Comparison of ENCODE assay signal across 9 mouse cellular contexts in genomic region chr7:58770254-58770653, GRCm38 (mm10).
A peak's percentile ranks its signal among the peaks of the same experiment; 100 is the strongest.
DNase-seq lines count a peak whose midpoint lies in the region; ATAC-seq and TF ChIP-seq lines count a peak whose summit lies in the region.
"Had no signal": no experiment of that assay in that cellular context is flagged by ENCODE, and none has a peak within 500 bp of the region (broad histone marks: within the 10 kb centered on the region; RNA-seq: fewer than 3 reads in every experiment).

No protein-coding gene starts in this region.

- H3K27ac ChIP-seq in intestine, postnatal 0 days (ENCODE audit: low read depth, low read length): no peak overlapping the region
- H3K27ac ChIP-seq in intestine, embryonic 15.5 days: no peak overlapping the region
- no peak overlapping the region for H3K27ac ChIP-seq in bone marrow macrophage, adult 2 months (ENCODE audit: insufficient read depth, low read depth, low read length)
- H3K27ac ChIP-seq in kidney, postnatal 0 days: no peak overlapping the region
- no peak overlapping the region for H3K27ac ChIP-seq in midbrain, embryonic 15.5 days
- H3K27ac ChIP-seq: liver, embryonic 15.5 days had no signal

- no peaks in the 10 kb centered on the region for H3K4me1 ChIP-seq in intestine, postnatal 0 days (replicated peaks; ENCODE audit: control insufficient read depth, insufficient read depth, low read length)
- H3K4me1 ChIP-seq in intestine, embryonic 15.5 days (replicated peaks): no peaks in the 10 kb centered on the region
- H3K4me1 ChIP-seq in bone marrow macrophage, adult 2 months (ENCODE audit: control insufficient read depth, insufficient read depth, low read length): no peaks in the 10 kb centered on the region
- H3K4me1 ChIP-seq in kidney, postnatal 0 days (replicated peaks; ENCODE audit: insufficient read depth, low read length): no peaks in the 10 kb centered on the region
- no peaks in the 10 kb centered on the region for H3K4me1 ChIP-seq in midbrain, embryonic 15.5 days
- H3K4me1 ChIP-seq: liver, embryonic 15.5 days had no signal

- no peaks in the 10 kb centered on the region for H3K27me3 ChIP-seq in intestine, postnatal 0 days (replicated peaks; ENCODE audit: control insufficient read depth, insufficient read depth, low read length)
- no peaks in the 10 kb centered on the region for H3K27me3 ChIP-seq in intestine, embryonic 15.5 days (replicated peaks)
- no peaks in the 10 kb centered on the region for H3K27me3 ChIP-seq in kidney, postnatal 0 days (ENCODE audit: insufficient read depth, low read length)
- no peaks in the 10 kb centered on the region for H3K27me3 ChIP-seq in midbrain, embryonic 15.5 days (replicated peaks)
- H3K27me3 ChIP-seq: liver, embryonic 15.5 days had no signal

- H3K4me3 ChIP-seq in intestine, postnatal 0 days (ENCODE audit: low read depth, low read length): no peak overlapping the region
- H3K4me3 ChIP-seq in intestine, embryonic 15.5 days (replicated peaks): no peak overlapping the region
- no peak overlapping the region for H3K4me3 ChIP-seq in bone marrow macrophage, adult 2 months (ENCODE audit: insufficient read depth, low read length)
- H3K4me3 ChIP-seq in kidney, postnatal 0 days (replicated peaks; ENCODE audit: low read depth, low read length): no peak overlapping the region
- H3K4me3 ChIP-seq in midbrain, embryonic 15.5 days: no peak overlapping the region
- H3K4me3 ChIP-seq: liver, embryonic 15.5 days had no signal

- no peak for TF ChIP-seq POLR2A in bone marrow macrophage, adult 2 months (IDR thresholded peaks at IDR 0.05; ENCODE audit: borderline replicate concordance, low read depth, low read length)

- H3K9ac ChIP-seq in intestine, postnatal 0 days (ENCODE audit: low read depth, low read length): no peak overlapping the region
- no peak overlapping the region for H3K9ac ChIP-seq in intestine, embryonic 15.5 days
- no peak overlapping the region for H3K9ac ChIP-seq in kidney, postnatal 0 days (ENCODE audit: low read depth, low read length)
- H3K9ac ChIP-seq in midbrain, embryonic 15.5 days: no peak overlapping the region
- H3K9ac ChIP-seq: liver, embryonic 15.5 days had no signal

- ATAC-seq in intestine, postnatal 0 days: no peak
- ATAC-seq in intestine, embryonic 15.5 days: no peak
- no peak; the same call in 1 of the 2 replicates for ATAC-seq in kidney, postnatal 0 days (replicated peaks; ENCODE audit: low FRiP score, low read depth)
- peak; percentile 73 for ATAC-seq in midbrain, embryonic 15.5 days (replicated peaks)

- WGBS in intestine, postnatal 0 days: 76% methylated on average over 3 of the region's 3 CpGs
- WGBS in intestine, embryonic 15.5 days: 81% methylated on average over 3 of the region's 3 CpGs
- WGBS in kidney, postnatal 0 days: 80% methylated on average over 3 of the region's 3 CpGs
- 67% methylated on average over 3 of the region's 3 CpGs for WGBS in midbrain, embryonic 15.5 days

- DNase-seq in ES-CJ7 (ENCODE audit: low read depth, low spot score): peak; percentile 13
- DNase-seq in kidney, postnatal 0 days (ENCODE audit: low spot score): peak; percentile 58
- no peak for DNase-seq in c-Kit-positive CD71-positive TER-119-positive erythroid progenitor cells, embryonic 14.5 days (ENCODE audit: low spot score)
- DNase-seq in urinary bladder, adult 18-20 months (ENCODE audit: low spot score in 2 of 2): no peak

- H3K4me2 ChIP-seq in intestine, postnatal 0 days (replicated peaks; ENCODE audit: low read depth): no peak overlapping the region
- H3K4me2 ChIP-seq in intestine, embryonic 15.5 days (replicated peaks): no peak overlapping the region
- H3K4me2 ChIP-seq in kidney, postnatal 0 days (ENCODE audit: low read length): no peak overlapping the region
- no peak overlapping the region for H3K4me2 ChIP-seq in midbrain, embryonic 15.5 days
- H3K4me2 ChIP-seq: liver, embryonic 15.5 days had no signal

- peak; percentile 71 for TF ChIP-seq CTCF in intestine, postnatal 0 days (IDR thresholded peaks at IDR 0.05; ENCODE audit: low read depth)
- TF ChIP-seq CTCF in bone marrow macrophage, adult 2 months (IDR thresholded peaks at IDR 0.05; ENCODE audit: low read depth, low read length): peak; percentile 37; the same call in 1 of the 2 replicates
- peak; percentile 72 for TF ChIP-seq CTCF in kidney, postnatal 0 days (IDR thresholded peaks at IDR 0.05; ENCODE audit: low read depth)

- H3K9me3 ChIP-seq in intestine, postnatal 0 days (ENCODE audit: control insufficient read depth): no peaks in the 10 kb centered on the region
- no peaks in the 10 kb centered on the region for H3K9me3 ChIP-seq in intestine, embryonic 15.5 days
- H3K9me3 ChIP-seq in kidney, postnatal 0 days (replicated peaks; ENCODE audit: low read length): no peaks in the 10 kb centered on the region
- H3K9me3 ChIP-seq in midbrain, embryonic 15.5 days: no peaks in the 10 kb centered on the region
- H3K9me3 ChIP-seq: liver, embryonic 15.5 days had no signal

- H3K36me3 ChIP-seq in intestine, postnatal 0 days (ENCODE audit: control insufficient read depth, insufficient read depth): no peaks in the 10 kb centered on the region
- H3K36me3 ChIP-seq in intestine, embryonic 15.5 days: no peaks in the 10 kb centered on the region
- H3K36me3 ChIP-seq in kidney, postnatal 0 days (ENCODE audit: insufficient read depth, low read length): no peaks in the 10 kb centered on the region
- H3K36me3 ChIP-seq in midbrain, embryonic 15.5 days (replicated peaks): no peaks in the 10 kb centered on the region
- H3K36me3 ChIP-seq: liver, embryonic 15.5 days had no signal

Comparison
In these comparisons a context has a peak if more than half of its experiments do, and no peak if none do; other contexts are left out.
1. DNase-seq: peak in ES-CJ7 (single experiment) and kidney, postnatal 0 days (single experiment); none in c-Kit-positive CD71-positive TER-119-positive erythroid progenitor cells, embryonic 14.5 days (single experiment) and urinary bladder, adult 18-20 months (0 of 2).
2. Peak in every context shown above with its lines, with median percentiles within 50 percentile points of each other: CTCF ChIP-seq.